Mouse (Mus musculus) embryonic fibroblast, embryonic 13.5 days (primary cell): ENCODE results near the gene Fcnb.

Source experiments
- CTCF ChIP-seq: IDR thresholded peaks from 2 replicates; pipeline ENCODE4 v1.5.1; 2011; ENCODE audit warnings: mild to moderate bottlenecking, control low read depth, low read length, moderate library complexity, borderline replicate concordance; ENCODE audit not compliant: insufficient read depth
- POLR2A ChIP-seq: IDR thresholded peaks from 2 replicates; pipeline ENCODE4 v1.6.1; 2011; ENCODE audit warnings: low read depth, mild to moderate bottlenecking, control low read depth, low read length, moderate library complexity

DNA sequence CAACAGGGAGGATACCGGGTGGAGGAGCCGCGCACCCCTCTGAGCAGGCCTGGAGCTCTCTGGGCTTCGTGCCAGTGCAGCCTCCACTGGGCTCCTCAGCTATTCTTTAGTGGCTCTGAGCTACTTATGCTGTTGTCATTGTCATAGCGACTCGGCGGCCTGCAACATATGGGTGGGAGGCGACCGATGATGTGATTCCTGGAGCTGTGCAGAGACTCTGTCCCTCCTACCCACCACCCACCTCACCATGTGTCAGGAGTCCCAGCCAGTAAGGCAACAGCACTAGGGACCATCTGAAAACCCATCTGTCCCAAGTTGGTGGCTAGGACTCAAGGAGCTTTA, 16.2 kb downstream of the Fcnb start:
- TF ChIP-seq CTCF (no peak), POLR2A (no peak)
